Mouse (Mus musculus) olfactory bulb, adult 2 months (tissue): ENCODE data around the gene Gm6482. TPM values are rescaled to one million over a fixed set of nuclear protein-coding genes. Genes with fewer than 3 reads are reported as not detected.
"Not testable (repeated sequence)": the region's sequence is repeated elsewhere in the genome, so short reads cannot be mapped to it uniquely, and the experiment has no call there.

Experiments
- H3K27ac ChIP-seq: fragments of 200-500 bp; 2 replicates; pipeline ENCODE4 v1.5.1; 2012; ENCODE audit warnings: low read depth, low read length; ENCODE audit not compliant: insufficient read depth
- H3K4me1 ChIP-seq: fragments of 200-500 bp; 2 replicates; pipeline ENCODE4 v1.6.1; 2012; ENCODE audit warnings: low read length; ENCODE audit not compliant: control insufficient read depth, insufficient read depth
- H3K4me3 ChIP-seq: fragments of 200-500 bp; 2 replicates; pipeline ENCODE4 v1.5.1; 2012; ENCODE audit warnings: mild to moderate bottlenecking, low read depth, low read length, moderate library complexity; ENCODE audit not compliant: insufficient read depth
- WGBS: fragments of 180-500 bp; shearing (Covaris S2); methylation state at CpG from one replicate; pipeline ENCODE4 v1.1.7; 2018; 5-methylcytosine and 5-hydroxymethylcytosine counted together
- polyA plus RNA-seq: library from polyadenylated mRNA; stranded (reverse); fragments of >200 nt; gene quantifications from 2 replicates; pipeline ENCODE4 v1.2.4, GENCODE M21; 2012; ENCODE audit warnings: low replicate concordance; ENCODE audit not compliant: missing spikeins, insufficient read depth, insufficient read length

Gm6482 gene
- polyA plus RNA-seq, result not detected in 2 replicates

GRCm38 (mm10) chr14:41408181-41408580 is at the start of gene Gm6482:
Gene Gm6482 (minus strand): TSS chr14:41408281.
- not testable (repeated sequence) for H3K4me1 ChIP-seq, H3K4me3 ChIP-seq, H3K27ac ChIP-seq
- WGBS, result 73% methylated on average over 1 of the region's 2 CpGs

- not testable (repeated sequence) for H3K27ac ChIP-seq, H3K4me3 ChIP-seq, H3K4me1 ChIP-seq
- 90% methylated on average over 2 of the region's 2 CpGs for WGBS
These were observed 45.3 kb upstream of the Gm6482 start, which contains the start of gene Gm7954 for GRCm38 (mm10) chr14:41453418-41453817. Gene Gm7954 (minus strand): TSS chr14:41453518.

- H3K27ac ChIP-seq, H3K4me3 ChIP-seq, H3K4me1 ChIP-seq: not testable (repeated sequence)
- WGBS, result 17% methylated on average over 14 of the region's 16 CpGs
These were observed 17.5 kb upstream of the Gm6482 start for GRCm38 (mm10) chr14:41425393-41426075.

GRCm38 (mm10) chr14:41424694-41425093 is 16.6 kb upstream of the Gm6482 start:
- 14% methylated on average over 14 of the region's 14 CpGs for WGBS
- H3K27ac ChIP-seq, H3K4me3 ChIP-seq, H3K4me1 ChIP-seq: not testable (repeated sequence)

- not testable (repeated sequence) for H3K4me3 ChIP-seq, H3K27ac ChIP-seq, H3K4me1 ChIP-seq
- no CpG with 5 or more reads among the region's 3 CpGs for WGBS
These were observed 21.8 kb downstream of the Gm6482 start, which contains the start of gene Gm7945 for GRCm38 (mm10) chr14:41386279-41386678. Gene Gm7945 (minus strand): TSS chr14:41386379.

Other genes with a start within 250 kb of the Gm6482 start
- not detected in 2 replicates for gene Sftpd, start 223.1 kb downstream of the Gm6482 start, polyA plus RNA-seq
- not detected in 2 replicates for gene Gm2832, start 129.5 kb downstream of the Gm6482 start, polyA plus RNA-seq
- gene Gm5798, start 59.7 kb downstream of the Gm6482 start, polyA plus RNA-seq, result not detected in 2 replicates
- not detected in 2 replicates for gene Gm7945, start 21.9 kb downstream of the Gm6482 start, polyA plus RNA-seq
- gene Gm7954, start 45.2 kb upstream of the Gm6482 start, polyA plus RNA-seq, result not detected in 2 replicates
- not detected in 2 replicates for gene Gm3486, start 81.2 kb upstream of the Gm6482 start, polyA plus RNA-seq
- gene Gm7970, start 147.3 kb upstream of the Gm6482 start, polyA plus RNA-seq, result not detected in 2 replicates
- gene 1700049E17Rik2, start 164.9 kb upstream of the Gm6482 start, polyA plus RNA-seq, result not detected in 2 replicates
- gene Gm3072, start 216.3 kb upstream of the Gm6482 start, polyA plus RNA-seq, result not detected in 2 replicates
- gene Gm3676, start 238.2 kb upstream of the Gm6482 start, polyA plus RNA-seq, result not detected in 2 replicates